Mouse (Mus musculus): ENCODE measurements around the gene Lhx2. TPM values are rescaled to one million over a fixed set of nuclear protein-coding genes. Genes with fewer than 3 reads are reported as not detected.

Gene Lhx2
- not detected in 2 replicates for total RNA-seq (2017)

GRCm38 (mm10) chr2:38338990-38339909 is at the start of gene Lhx2:
TSS of gene Lhx2 (plus strand) at chr2:38339281.
- 0 out of 2 replicates have a peak, but pooled peaks have one; percentile 13 for ATAC-seq (replicated peaks; ENCODE audit: low read depth, poor library complexity, severe bottlenecking)

DNA sequence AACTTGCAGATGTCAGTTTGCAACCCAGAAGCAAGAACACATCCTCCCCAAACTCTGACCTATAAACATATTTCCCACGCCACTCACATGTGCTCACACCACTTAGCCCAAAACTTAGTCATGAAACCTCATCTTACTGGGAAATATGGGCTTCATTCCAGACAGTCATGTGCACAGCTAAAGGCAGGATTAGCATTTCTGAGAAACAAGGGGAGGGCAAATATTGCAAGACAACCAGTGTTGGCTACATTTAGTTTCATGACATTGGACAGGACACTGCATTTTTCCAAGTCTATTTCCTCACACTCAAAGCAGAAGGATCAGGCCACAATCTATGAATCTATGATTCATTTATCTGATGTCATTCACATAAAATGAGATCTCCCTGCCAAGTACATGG is 47.6 kb upstream of the Lhx2 start:
- ATAC-seq (replicated peaks; ENCODE audit: low read depth, poor library complexity, severe bottlenecking), result no peak

- no peak for ATAC-seq (replicated peaks; ENCODE audit: low read depth, poor library complexity, severe bottlenecking)
These were observed 43.1 kb upstream of the Lhx2 start for GRCm38 (mm10) chr2:38295939-38296338.

GRCm38 (mm10) chr2:38300941-38301340 is 38.1 kb upstream of the Lhx2 start:
- no peak for ATAC-seq (replicated peaks; ENCODE audit: low read depth, poor library complexity, severe bottlenecking)

GRCm38 (mm10) chr2:38305152-38305551 is 33.9 kb upstream of the Lhx2 start:
- no peak for ATAC-seq (replicated peaks; ENCODE audit: low read depth, poor library complexity, severe bottlenecking)

- no peak for ATAC-seq (replicated peaks; ENCODE audit: low read depth, poor library complexity, severe bottlenecking)
These were observed 26.2 kb upstream of the Lhx2 start for GRCm38 (mm10) chr2:38312921-38313320.

- peak; percentile 84 for ATAC-seq (replicated peaks; ENCODE audit: low read depth, poor library complexity, severe bottlenecking)
These were observed 25.7 kb upstream of the Lhx2 start for GRCm38 (mm10) chr2:38313399-38313798.

DNA sequence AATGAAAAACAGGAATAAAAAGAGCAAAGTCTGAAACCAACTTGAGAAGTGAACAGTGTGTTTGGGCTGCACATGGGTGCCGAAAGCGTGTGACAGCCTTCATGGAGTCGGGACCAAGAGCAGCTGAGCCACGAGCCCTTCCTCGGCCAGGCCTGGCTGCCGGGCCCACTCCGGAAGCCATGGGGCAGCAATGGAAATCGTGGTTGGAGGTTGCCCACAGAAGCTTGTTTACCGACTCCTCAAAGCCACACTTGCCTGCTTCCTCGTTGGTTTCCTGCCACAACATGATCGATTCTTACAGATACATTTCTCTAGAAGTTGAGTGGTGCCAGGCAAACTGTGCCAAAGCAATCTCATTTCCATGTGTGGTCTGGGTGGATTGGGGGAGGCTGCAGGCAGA is 20.0 kb upstream of the Lhx2 start:
- ATAC-seq (replicated peaks; ENCODE audit: low read depth, poor library complexity, severe bottlenecking), result peak; percentile 90

- no peak for ATAC-seq (replicated peaks; ENCODE audit: low read depth, poor library complexity, severe bottlenecking)
These were observed 18.2 kb upstream of the Lhx2 start for GRCm38 (mm10) chr2:38320911-38321310.

DNA sequence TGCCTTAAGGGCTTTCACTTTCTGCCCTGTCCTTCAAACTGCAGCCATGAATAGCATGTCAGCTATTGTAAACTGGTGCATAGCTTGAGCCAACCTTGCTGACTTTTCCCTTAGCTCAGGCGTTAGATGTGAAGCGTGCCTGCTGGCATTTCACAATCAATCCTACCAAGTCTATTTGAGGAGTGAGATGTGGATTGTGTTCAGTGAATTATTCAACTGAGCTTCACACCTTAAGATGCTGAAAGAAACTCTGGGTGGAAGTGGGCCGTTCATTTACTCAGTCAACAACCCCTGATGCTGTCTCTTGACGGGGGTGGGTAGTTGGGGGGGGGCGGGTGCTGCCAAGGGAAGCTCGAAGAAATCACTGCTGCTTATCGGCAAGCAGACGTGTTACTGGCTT is 15.7 kb upstream of the Lhx2 start:
- no peak for ATAC-seq (replicated peaks; ENCODE audit: low read depth, poor library complexity, severe bottlenecking)

- ATAC-seq (replicated peaks; ENCODE audit: low read depth, poor library complexity, severe bottlenecking), result no peak
These were observed 12.4 kb upstream of the Lhx2 start for GRCm38 (mm10) chr2:38326671-38327070.

GRCm38 (mm10) chr2:38333586-38334119 is 5.4 kb upstream of the Lhx2 start:
- ATAC-seq (replicated peaks; ENCODE audit: low read depth, poor library complexity, severe bottlenecking), result no peak

- peak; percentile 49; the same call in 1 of the 2 replicates for ATAC-seq (replicated peaks; ENCODE audit: low read depth, poor library complexity, severe bottlenecking)
These were observed 2.5 kb upstream of the Lhx2 start for GRCm38 (mm10) chr2:38336606-38337005.

- no peak for ATAC-seq (replicated peaks; ENCODE audit: low read depth, poor library complexity, severe bottlenecking)
These were observed 1.9 kb upstream of the Lhx2 start for GRCm38 (mm10) chr2:38337091-38337640.

DNA sequence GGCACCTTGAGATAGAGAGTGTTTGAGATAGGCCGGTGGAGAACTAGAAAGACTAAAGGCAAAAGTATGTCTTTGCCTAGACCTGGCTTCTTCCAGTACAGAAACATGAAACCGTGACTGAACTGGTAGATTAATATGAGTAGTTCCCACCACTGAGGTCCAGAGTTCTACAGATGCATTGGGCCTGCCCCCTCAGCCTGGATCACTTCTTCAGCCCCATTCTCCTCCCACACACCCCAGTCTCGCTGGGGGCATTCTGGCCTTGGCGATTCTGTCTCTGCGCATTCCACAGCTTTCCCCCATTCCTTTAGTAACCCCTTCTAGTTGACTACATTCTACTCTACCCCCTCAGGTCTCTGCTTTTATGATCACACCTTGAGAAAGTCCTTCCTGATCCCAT is 1.4 kb upstream of the Lhx2 start:
- ATAC-seq (replicated peaks; ENCODE audit: low read depth, poor library complexity, severe bottlenecking), result no peak

GRCm38 (mm10) chr2:38338348-38338932 is 641 bp upstream of the Lhx2 start:
- no peak for ATAC-seq (replicated peaks; ENCODE audit: low read depth, poor library complexity, severe bottlenecking)

GRCm38 (mm10) chr2:38339910-38340625 is 987 bp downstream of the Lhx2 start:
- ATAC-seq (replicated peaks; ENCODE audit: low read depth, poor library complexity, severe bottlenecking), result no peak

DNA sequence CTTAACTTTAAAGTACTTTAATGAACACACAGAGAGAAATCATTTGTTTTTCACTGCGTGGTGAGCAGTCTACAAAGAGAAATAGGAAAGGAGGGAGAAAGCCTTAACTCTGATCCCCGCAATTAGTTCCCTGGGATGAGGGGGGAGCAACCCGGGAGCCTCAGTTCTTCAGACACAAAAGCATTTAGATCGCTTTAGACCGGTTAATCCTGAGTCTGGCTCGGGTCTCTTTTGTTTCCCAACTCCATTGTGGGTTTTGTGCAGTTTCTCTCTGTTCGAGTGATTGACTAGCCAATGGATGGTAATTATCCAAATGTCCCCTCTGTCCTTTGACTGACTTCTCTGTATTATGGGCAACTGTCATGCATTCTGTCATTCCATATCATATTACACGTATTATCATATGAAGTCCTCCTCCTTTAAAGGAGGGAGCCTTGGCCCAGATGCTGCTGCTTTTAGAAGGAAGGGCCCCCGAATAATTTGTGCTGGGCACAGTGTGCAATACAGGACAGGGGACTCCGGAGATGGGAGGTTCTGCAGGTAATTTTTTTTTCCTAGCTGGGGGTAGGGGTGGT is 1.6 kb downstream of the Lhx2 start:
- ATAC-seq (replicated peaks; ENCODE audit: low read depth, poor library complexity, severe bottlenecking), result no peak

DNA sequence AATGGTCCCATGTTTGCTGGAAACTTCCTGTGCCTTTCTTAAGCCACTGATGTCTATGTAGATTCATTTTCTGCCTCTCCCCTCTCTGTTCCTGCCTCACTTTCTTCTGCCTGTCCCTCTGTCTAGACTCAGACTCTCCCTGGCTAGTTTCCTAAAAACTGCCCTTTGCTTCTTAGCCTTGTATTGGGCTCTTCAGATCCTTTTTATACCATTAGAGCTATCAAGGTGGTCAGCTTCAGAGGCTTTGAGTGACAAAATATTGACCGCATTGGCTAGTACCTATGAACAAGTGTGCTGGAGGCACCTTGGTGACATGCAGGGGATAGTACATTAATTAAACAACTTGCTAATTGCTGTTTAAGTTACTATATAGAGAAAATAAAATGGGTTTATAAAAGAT is 4.5 kb downstream of the Lhx2 start:
- ATAC-seq (replicated peaks; ENCODE audit: low read depth, poor library complexity, severe bottlenecking), result no peak

- ATAC-seq (replicated peaks; ENCODE audit: low read depth, poor library complexity, severe bottlenecking), result no peak
These were observed 5.6 kb downstream of the Lhx2 start for GRCm38 (mm10) chr2:38344727-38345126.
